Mouse (Mus musculus) retina, postnatal 1 day (tissue): ENCODE results near the gene Nsun6.

Source experiments
- DNase-seq: peaks from one replicate; pipeline ENCODE4 v3.0.0-alpha.2; 2012

Nsun6 gene

DNA sequence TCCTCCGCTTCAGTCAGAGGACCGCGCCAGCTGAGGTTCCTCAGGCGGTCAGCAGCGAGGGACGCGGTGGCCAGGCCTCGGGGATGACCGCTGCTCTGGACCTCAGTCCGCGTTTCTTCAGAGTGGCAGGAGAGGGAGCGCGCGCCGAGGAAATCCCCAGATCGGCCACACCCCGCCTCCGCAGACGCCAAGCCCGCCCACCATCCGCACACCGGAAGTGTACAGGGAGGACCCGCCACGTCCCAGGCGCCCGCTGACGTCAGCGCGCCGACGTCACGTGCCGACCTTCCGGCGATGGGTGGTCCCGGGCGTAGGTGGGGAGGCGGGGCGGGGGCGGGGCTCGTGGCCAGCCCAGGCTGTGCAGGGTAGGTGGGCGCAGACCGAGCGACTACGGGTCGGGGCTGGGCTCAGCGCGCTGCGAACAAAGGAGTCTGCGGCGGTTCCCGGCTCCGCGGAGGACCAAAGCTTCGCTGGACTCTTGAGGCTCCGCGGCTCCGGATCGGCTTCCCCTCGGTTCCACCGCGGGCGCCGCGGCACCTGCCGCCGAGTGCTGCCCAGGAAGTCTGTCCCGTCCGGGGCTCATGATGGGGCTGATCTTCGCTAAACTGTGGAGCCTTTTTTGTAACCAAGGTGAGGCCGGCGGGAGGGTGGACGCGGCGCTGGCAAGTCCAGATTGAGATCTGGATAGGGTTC is at the start of gene Nsun6:
Gene Nsun6, minus strand, starts transcription at position 125 of the 693 bp plus-strand sequence.
- peak; percentile 98 for DNase-seq

DNA sequence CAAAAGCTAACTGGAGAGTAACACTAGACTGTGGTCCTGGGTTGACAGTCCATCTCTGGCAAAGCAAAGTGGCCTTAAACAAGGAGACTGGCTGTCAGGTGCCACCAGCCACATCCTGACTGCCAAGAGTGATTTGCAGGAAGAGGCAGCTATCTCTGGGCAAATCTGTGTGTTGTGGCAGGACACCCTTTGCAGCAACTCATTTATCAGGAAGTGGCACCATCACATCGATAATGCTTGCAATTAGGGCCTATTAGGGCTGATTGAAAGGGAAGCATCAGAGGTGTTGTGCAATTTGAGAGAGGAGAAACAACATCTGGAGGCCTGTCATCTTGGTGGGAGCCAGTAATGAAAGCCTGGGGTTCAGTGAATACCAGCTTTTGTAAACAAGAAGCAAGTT is 49.5 kb upstream of the Nsun6 start:
- no peak for DNase-seq

DNA sequence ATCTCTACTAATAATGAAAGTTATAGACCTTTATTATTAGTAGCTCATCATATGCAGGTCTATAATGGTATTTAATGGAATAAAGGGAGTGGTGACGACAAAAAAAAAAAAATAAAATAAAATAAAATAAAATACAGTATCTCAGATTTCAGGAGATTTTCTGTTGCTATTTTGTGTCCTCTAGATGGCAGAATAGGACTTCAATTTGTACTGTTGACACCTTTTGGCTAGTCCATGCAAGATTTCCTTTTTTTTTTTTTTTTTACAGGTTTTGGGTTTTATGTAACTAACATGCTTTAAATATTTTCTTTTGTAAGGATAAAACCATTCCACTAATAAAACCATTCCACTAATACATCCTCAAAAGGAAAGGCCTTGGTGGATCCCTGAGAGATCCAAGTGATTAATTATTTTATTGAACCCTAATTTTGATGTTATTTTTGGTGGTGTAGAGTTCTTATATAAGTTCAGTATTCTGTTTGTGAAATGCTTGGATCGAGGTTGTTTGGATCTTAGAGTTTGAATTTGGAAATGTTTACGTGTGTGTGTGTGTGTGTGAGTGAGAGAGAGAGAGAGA is 41.7 kb upstream of the Nsun6 start:
- DNase-seq: peak; percentile 32

DNA sequence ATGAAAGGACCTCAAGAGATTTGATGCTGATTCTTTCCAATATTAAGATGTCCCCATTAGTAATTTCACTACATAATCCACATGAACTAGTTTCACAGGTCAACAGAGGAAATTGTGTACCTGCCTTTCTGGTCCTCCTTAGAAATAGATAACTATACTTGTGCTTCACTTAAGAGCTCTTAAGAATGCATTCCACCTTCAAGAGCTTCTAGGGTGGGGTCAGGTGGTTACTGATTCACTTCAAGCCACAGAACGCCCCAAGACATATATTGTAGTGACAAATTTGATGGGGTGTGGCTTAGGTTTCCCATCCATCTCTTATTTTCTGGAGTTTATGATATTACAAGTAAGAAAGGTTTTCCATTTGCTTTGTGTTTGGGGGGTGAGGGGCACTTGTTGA is 32.4 kb upstream of the Nsun6 start:
- DNase-seq: no peak

DNA sequence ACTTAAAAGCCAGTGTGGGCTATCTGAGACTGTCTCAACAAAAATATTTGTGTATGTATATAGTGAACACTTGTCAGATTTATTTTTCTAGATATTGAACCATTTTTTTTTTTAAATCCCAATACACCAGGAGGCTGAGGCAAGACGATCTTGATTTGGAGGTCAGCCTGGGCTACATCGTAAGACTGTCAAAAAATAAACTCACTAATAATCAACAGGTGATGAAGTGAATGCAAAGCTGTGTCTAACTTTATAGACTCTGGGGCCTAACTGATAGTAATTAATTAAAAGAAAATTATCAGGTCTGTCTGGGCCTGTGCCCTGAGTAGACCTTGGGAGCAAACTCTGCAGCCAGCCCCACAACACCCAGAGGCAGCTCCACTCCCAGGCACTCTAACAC is 28.8 kb upstream of the Nsun6 start:
- DNase-seq: no peak

DNA sequence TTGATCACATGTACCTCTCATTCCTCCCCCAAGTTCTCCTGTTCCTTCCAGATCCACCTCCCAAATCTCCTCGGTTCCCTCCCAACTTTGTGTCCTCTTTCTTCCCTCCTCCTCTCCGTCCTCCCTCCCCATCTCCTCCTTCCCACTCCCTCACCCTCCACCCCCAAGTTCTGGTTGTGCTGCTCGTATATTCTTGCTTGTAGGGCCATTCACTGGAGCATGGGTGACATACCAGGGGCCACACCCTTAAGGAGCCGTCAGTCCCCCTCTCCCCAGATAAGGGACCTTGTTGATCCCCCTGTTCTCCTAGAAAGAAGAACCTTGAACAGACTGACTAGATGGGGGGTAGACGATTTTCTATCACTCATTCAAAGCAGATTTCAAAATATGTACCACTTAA is 12.2 kb upstream of the Nsun6 start:
- DNase-seq: no peak

DNA sequence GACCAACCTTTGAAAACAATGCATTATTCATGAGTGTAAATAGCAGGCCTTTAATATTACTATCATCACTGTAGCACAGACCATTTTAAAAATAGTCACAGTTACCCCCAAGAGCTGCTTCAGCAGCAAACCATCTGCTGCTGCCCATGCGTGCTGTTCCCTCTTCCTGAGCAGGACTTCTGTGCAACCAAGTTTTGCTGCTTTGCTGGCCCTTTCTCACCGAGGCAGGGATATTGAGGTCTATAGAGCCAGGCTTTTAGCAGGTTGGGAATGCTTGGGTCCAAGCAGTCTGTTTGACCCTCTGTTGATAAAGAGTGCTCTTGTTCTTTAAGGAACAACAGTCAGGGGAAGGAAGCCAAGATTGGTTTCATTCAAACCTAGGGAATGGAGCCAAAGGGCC is 10.6 kb upstream of the Nsun6 start:
- no peak for DNase-seq

DNA sequence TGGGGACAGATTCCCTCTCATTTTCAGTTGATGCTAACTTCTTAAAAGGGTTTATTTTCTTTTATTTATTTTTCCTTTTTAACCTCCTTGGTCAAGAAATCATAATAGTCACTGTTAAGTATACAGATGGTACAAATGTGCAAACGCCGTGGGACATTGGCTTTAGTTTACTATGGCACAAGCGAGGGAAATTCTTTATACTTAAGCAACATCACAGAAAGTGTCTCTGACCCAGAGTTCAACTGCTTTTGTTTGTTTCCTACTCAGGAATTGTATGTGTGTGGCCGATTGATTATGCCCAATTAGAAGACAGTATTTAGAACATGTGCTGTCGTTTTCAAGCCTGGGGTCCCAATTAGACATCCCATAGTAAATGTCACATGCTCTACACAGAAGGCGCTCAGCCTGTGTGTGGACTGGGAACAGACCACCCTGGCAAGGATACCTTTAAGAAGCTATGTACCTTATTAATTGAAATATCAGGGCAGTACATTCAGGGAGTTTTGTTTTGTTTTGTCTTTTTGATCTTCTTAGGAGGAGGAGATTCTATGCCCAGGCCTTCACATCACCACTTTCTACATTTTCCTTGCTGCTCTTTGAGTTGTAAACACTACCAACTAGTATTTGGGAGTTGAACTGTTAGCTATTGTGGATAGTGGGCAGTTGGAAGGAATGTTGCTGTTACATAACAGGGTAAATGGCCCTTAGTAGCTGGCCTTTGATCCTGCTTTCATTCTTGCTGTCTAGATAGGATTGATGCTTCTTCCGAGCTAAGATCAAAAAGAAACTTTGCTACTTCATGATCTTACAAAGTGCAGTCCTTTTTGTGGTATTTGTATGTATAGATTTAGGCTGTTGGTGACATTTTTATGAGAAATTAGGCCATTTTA is 9.8 kb upstream of the Nsun6 start:
- peak; percentile 74 for DNase-seq

DNA sequence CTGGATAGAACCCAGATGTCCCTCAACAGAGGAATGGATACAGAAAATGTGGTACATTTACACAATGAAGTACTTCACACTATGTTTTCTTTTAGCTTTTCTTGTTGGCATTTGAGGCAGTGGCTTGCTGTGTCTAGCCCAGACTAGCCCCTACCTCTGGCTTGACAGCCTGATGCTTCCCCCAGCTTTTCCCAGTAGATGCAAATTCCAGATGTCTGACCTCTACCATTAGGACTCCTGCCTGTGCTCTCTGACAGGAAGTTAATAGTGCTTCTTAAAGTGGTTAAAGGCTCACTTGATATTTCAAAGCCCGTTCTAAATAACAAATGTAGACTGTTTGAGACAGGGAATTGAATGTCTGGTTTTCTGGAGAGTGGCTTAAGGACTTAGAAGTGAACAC is 8.9 kb upstream of the Nsun6 start:
- no peak for DNase-seq

DNA sequence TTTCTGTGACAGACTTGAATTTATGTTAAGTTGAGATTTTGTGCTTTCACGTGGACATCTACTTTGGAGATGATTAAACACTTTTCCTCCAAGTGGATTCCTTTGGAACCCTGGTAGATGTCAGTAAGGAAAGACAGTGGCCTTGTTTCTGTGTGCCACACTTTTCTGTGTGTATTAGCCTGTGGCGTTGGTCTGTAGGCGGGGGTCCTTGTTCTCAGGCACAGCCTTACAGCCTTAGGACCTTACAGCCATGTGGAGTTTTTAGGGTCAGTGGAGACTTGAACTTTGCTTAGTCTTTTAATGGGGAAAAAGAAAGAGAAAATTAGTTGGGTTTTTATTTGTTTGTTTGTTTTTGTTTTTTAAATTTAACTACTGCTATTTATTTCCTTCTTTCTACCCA is 6.0 kb upstream of the Nsun6 start:
- no peak for DNase-seq

DNA sequence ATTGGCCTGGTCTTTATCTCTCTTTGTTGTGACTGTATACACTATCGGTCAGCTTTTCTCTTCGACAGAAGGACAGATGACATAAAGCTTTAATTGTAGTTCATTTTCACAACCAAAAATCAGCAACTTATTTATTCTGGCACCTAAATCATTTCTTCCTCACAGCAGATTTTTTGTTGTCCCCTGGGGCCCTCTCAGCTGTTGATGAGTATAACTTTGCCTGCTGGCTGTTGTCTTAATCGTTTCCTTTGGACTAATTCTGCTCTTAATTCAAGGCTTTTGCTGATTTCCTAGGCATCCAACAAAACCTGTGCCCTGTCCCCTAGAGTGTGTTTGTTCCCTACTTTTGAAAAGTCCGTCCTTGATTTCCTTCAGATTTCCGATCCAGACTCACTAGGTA is 3.4 kb upstream of the Nsun6 start:
- DNase-seq: no peak

DNA sequence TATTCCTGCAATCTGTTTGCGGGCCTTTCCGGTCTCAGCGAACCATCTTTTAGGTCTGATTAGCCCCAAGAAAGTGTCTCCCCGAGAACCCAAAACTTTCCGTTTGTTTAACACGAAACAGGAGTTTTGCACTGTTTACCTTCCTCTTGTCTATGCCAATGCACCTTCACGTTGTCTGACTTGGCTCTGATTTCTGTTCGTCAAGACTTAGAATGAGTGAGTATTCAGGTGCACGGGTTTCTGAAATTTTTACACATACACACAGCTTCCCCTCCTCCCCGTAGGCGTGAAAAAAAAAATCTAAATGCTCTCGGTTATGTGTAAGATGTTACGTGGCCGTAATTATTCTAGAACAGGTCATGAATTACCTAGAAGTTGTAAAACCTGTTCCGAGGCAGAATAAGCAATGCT is 877 bp upstream of the Nsun6 start:
- DNase-seq: no peak

DNA sequence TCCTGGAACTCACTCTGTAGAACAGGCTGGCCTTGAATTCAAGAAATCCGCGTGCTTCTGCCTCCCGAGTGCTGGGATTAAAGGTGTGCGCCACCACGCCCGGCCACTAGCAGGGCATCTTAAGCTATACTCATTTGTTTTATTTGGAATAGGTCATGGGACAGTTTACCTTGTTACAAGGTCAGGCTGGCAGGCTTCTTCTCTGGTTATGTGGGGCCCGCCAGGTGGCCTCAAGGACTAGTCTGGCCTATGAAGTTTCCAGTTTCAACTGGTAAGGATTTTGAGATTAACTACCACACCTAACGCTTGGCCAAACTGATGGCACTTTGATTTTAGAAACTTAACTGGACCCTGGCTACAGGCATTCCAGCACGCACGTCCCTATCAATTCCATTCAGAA is 373 bp downstream of the Nsun6 start:
- DNase-seq: no peak

DNA sequence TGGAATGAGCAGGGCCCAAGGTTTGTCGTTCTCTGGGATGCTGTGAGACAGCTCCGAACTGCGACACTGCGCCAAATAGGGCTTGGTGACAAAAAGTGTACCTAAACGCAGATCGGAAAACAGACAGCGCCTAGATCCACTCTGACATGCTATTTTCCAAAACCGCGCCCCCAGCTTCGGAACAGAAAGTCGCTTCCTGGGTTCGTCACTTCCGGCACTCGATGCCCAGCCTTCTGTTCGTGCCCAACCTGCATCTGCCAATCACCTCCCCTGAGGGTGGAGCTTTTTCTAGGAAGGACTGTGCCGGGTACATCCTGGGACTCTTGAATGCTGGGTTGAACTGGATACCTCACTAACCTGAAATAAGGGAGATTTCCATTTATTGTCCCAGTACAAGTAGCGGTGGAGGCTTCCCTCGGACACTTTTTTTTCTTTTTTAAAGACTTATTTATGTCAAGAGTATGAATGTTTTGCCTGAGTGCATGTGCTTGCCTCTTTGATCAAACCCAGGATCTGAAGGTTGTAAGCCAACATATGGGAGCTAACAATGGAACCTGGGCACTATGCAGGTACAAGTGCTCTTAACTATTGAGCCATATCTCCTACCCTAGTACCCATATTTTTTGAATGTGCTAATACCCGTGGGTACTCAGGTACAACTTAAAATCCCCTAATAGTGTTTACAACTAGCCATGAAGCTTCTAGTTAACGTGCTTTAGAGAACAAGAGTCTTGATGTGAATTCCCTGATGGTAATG is 5.6 kb downstream of the Nsun6 start, which contains the start of gene Arl5b:
Gene Arl5b, plus strand, starts transcription at position 279 of the 757 bp plus-strand sequence.
- DNase-seq: peak; percentile 95

DNA sequence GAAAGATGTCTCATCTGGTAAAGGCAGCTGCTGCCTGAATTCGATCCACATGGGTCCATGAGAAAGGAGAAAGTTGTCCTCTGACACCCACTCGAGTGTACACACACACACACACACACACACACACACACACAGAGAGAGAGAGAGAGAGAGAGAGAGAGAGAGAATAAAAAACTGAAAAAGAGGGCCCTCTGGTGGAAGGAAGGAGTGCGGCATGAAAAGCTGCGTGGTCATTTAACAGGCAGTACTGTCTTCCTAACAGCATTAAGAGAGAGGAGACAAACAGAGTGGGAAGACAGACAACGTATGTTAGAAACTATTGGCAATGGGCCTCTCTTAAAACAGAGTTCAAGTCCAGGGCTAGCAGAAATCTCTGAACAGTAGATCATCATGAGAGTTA is 14.5 kb downstream of the Nsun6 start:
- peak; percentile 41 for DNase-seq

DNA sequence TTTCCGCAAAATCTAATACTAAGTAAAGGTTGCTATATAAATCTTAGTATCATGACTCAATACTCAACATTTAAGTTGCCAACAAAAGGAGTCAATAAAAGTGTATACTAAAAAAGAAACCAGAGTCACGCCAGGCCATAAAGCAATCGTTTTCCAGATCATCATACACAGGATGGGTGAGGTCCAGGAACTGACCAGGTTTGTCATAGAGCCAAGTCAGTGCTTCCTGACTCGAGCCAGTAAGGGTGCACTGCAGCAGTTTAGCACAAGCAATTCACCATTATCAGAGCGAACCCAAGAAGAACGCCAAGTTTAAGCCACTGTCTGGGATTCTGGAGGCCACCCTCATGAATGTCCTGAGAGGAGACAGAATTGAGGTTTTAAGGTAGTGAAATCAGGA is 16.2 kb downstream of the Nsun6 start:
- DNase-seq: no peak

DNA sequence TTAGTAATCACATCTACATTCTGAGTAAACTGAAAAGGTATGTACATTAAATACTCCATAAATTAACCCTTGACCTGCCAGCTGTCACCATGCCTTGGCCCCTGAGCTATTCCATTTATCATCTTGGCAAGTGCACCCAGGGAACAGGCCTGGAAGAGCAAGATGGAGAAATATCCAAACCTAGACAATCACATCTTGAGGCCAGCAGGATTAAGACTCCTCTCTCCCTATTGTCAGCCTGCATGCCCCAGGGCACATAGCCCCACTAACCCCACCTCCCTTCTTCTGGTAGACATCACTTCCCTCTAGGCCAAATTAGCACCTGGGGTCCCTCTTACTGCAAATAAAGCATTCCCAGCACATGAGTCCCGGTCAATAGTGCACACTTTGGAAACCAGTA is 27.1 kb downstream of the Nsun6 start:
- DNase-seq: no peak

DNA sequence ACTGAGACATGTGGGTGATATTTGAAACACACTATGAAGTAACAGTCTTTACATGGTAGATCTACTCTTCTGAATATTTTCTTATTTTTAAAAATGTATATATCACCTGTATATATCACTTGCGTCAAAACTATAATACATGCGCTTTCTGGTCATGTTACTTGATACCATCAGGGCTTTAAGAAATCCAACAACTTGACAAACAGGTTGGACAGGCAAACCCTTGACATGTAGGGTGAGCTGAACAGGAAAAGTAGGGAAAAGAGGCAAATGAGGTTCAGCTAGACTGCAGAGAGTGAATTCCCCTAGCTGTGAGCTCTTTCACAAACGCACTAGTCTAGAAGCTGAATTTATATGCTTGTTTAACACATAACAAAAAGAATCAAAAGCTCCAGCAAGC is 28.1 kb downstream of the Nsun6 start:
- no peak for DNase-seq

DNA sequence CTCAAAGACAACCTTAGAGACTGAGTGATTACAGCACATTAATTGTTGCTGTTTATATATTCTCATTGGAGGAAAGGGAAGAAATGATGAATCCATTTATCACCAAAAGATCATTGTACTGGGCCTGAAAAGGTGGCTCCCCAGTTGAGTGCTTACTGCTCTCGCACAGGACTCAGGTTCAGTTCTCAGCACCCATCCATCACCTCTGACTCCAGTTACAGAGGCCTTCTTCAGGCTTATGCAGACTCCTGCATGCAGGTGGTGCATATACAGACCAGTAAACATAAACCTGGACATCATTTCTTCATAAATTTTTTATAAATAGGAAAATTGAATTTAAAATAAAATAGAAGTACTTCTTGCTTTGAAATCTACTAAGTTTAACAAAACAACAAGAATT is 46.8 kb downstream of the Nsun6 start:
- DNase-seq: no peak

DNA sequence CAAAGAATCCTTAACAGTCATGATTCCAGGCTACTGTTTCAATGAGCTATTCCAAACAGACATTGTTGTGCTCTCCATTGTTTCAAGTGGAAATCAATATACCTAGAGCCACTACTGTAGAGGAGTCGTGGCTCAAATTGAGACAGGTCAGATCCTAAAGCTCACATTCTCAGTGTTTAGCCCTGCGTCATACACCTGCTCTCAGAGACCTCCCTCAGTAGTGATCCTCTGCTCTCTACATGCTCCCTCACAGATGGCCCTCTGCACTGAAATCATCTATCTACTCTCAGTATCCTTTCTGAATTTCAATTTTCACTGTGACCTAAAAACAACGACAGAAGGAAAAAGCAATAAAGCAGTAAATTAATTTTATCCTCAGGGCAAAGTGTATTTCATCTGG is 47.3 kb downstream of the Nsun6 start:
- peak; percentile 26 for DNase-seq

DNA sequence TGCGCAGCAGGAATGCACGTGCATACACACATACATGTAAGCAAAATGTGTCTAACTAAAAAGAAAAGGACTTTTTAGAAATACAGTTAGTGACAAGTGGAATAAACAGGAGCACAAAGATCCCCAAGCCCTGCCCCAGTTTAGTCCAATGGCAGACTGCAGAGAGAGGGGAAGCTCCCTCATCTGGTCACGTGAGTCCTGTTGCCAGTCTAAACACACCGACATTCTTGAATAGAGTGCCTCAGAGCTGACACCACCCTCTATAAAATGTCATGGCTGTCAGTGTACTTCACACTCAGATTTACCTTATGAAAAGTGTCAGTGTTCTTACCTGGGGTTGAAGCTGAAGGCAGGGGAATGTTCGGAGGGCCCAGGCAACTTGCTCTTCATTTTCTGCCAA is 57.0 kb downstream of the Nsun6 start:
- DNase-seq: no peak

DNA sequence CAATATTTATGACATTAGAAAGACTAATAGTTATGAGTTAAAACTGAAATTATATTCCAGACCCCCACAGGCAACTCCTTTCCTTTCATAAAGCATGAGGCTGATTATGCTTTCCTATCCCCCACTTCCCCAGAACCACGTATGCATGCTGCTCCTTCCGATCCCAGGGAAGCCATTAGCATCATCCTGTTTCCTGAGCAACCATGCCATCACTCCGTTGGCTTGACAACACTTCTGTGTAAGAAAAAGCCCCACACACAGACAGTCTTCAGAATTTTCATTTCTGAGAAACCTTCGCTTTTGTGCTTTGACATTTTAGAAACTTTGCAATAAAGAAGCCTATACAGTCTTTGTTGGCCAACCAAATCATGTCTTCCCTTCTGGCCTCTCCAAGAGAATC is 58.8 kb downstream of the Nsun6 start:
- no peak for DNase-seq

DNA sequence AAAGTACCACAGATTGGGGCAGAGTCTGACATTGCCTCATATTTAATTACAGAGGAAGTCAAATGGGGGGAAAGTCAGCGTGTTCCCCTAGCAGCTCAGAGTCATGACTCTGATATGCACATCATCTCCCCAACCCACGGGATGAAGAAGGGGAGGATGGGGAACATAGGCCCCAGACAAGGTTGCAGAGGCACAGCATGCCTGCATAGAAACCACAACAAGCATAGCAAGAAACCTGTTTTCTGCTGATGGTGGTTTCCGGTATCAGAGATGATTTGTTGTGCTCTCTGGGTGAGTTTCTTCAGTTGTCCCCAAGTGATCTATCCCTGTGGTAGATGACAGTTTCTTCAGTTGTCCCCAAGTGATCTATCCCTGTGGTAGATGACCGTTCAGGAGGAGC is 62.3 kb downstream of the Nsun6 start:
- no peak for DNase-seq
